Mouse (Mus musculus): ENCODE measurements at regions not wholly inside any gene's neighbourhood (a gene's known extent, or its start where the extent isn't known, plus 50 kb on each side); places are given as distances from the start of the nearest gene placed in this dataset.

- H3K4me3 ChIP-seq (ENCODE audit: insufficient read depth, low read depth, low read length), result no peak overlapping the region
- H3K36me3 ChIP-seq (ENCODE audit: control insufficient read depth, insufficient read depth, low read length), result no peaks in the 10 kb centered on the region
- H3K4me1 ChIP-seq (ENCODE audit: control insufficient read depth, insufficient read depth, low read length), result 0 out of 2 replicates have a peak, but pooled peaks cover 2% of the 10 kb centered on the region
- H3K79me2 ChIP-seq (ENCODE audit: control insufficient read depth, insufficient read depth, low read length), result no peaks in the 10 kb centered on the region
- H3K9ac ChIP-seq (ENCODE audit: low read depth, low read length), result no peak overlapping the region
- no peak overlapping the region for H3K27ac ChIP-seq (replicated peaks; ENCODE audit: insufficient read depth, low read depth, low read length)
- TF ChIP-seq POLR2A (IDR thresholded peaks at IDR 0.05; ENCODE audit: extremely low read depth, insufficient read depth, low read length), result no peak
- TF ChIP-seq CTCF (IDR thresholded peaks at IDR 0.05; ENCODE audit: low read depth, low read length), result no peak
- DNase-seq (ENCODE audit: extremely low read depth, low read depth, low spot score), result no peak
- H3K27me3 ChIP-seq (ENCODE audit: control insufficient read depth, insufficient read depth, low read length), result no peaks in the 10 kb centered on the region
- WGBS, result 95% methylated on average over 8 of the region's 8 CpGs
Measured at GRCm38 (mm10) chr8:34678879-34679278, 567.3 kb upstream of the Gm10131 start.

DNA sequence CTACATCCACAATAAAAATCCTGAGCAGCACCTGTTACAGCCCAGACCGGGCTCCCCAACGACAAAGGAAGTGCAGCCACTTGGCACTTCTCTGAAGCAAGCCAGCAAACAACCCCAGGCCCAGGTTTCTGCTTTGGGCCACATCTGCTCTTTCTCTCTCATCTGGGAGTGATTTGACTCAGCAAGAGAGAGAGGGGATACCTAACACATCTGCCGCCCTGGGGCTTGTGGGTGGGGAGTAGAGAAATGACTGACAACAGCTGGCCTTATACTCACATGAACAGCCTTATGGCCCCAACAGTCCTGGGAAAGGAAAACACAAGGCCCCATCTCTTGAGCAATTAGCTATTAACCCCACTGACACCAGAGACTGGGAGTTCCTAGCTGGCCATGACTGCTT lies 560.2 kb upstream of the Gm10131 start:
- no peak overlapping the region for H3K9ac ChIP-seq (ENCODE audit: low read depth, low read length)
- 58% methylated on average over 3 of the region's 3 CpGs for WGBS

DNA sequence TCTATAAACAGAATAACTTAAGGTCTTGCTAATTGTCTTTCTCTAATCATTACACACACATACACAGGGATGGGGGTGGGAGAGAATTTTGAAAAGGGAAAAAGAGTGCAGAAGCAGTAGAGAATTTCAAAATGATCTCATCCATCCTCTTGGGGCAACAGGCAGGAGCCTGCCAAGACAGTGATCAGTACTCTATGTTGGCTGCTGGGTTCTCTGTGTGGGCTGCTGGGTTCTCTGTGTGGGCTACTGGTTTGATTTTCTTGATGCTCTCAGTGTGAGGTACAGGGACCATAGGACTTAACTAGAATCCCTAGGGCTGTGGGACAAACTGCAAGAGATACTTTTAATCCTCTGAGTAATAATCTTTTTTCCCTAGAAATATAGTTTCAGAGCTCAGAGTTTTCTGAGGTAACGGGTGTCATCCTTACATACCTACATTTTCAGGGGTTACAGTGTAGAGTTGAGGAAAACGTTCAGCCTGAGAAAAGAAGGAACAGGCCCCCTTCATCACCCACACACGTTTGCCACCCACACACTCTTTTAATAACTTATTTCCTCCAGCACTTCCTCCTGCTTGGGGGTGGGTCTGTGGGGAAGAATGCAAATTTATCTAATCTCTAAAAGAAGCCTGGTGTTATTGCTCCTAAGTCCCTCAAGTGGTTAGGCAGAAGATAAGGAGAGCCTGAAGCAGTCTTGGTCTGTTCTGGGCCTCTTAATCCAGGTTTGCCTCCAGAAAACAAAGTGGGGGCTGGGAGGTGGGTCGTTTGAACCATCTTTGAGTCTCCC lies 559.6 kb upstream of the Gm10131 start:
- H3K27ac ChIP-seq (replicated peaks; ENCODE audit: insufficient read depth, low read depth, low read length), result no peak overlapping the region

More for the DNA sequence above, 560.2 kb upstream of the Gm10131 start:
- no peaks in the 10 kb centered on the region for H3K27me3 ChIP-seq (ENCODE audit: control insufficient read depth, insufficient read depth, low read length)
- H3K79me2 ChIP-seq (ENCODE audit: control insufficient read depth, insufficient read depth, low read length), result no peaks in the 10 kb centered on the region
- DNase-seq (ENCODE audit: extremely low read depth, low read depth, low spot score), result no peak
- no peak overlapping the region for H3K4me3 ChIP-seq (ENCODE audit: insufficient read depth, low read depth, low read length)
- no peaks in the 10 kb centered on the region for H3K36me3 ChIP-seq (ENCODE audit: control insufficient read depth, insufficient read depth, low read length)
- no peak for TF ChIP-seq POLR2A (IDR thresholded peaks at IDR 0.05; ENCODE audit: extremely low read depth, insufficient read depth, low read length)
- TF ChIP-seq CTCF (IDR thresholded peaks at IDR 0.05; ENCODE audit: low read depth, low read length), result no peak
- no peaks in the 10 kb centered on the region for H3K4me1 ChIP-seq (ENCODE audit: control insufficient read depth, insufficient read depth, low read length)
- no peak overlapping the region for H3K27ac ChIP-seq (replicated peaks; ENCODE audit: insufficient read depth, low read depth, low read length)

GRCm38 (mm10) chr8:34669146-34669545 lies 557.6 kb upstream of the Gm10131 start:
- no peaks in the 10 kb centered on the region for H3K27me3 ChIP-seq (ENCODE audit: control insufficient read depth, insufficient read depth, low read length)
- 92% methylated on average over 3 of the region's 3 CpGs for WGBS
- H3K36me3 ChIP-seq (ENCODE audit: control insufficient read depth, insufficient read depth, low read length), result no peaks in the 10 kb centered on the region
- no peak overlapping the region for H3K9ac ChIP-seq (ENCODE audit: low read depth, low read length)
- no peaks in the 10 kb centered on the region for H3K79me2 ChIP-seq (ENCODE audit: control insufficient read depth, insufficient read depth, low read length)
- H3K27ac ChIP-seq (replicated peaks; ENCODE audit: insufficient read depth, low read depth, low read length), result no peak overlapping the region
- no peak for TF ChIP-seq POLR2A (IDR thresholded peaks at IDR 0.05; ENCODE audit: extremely low read depth, insufficient read depth, low read length)
- no peak for TF ChIP-seq CTCF (IDR thresholded peaks at IDR 0.05; ENCODE audit: low read depth, low read length)
- no peak for DNase-seq (ENCODE audit: extremely low read depth, low read depth, low spot score)
- H3K4me3 ChIP-seq (ENCODE audit: insufficient read depth, low read depth, low read length), result no peak overlapping the region
- H3K4me1 ChIP-seq (ENCODE audit: control insufficient read depth, insufficient read depth, low read length), result no peaks in the 10 kb centered on the region

More for the DNA sequence above, 559.6 kb upstream of the Gm10131 start:
- Histone ChIP-seq H3K4me3 (ENCODE audit: insufficient read depth, low read depth, low read length) (no peak overlapping the region), H3K9ac (ENCODE audit: low read depth, low read length) (no peak overlapping the region), H3K27me3 (ENCODE audit: control insufficient read depth, insufficient read depth, low read length) (no peaks in the 10 kb centered on the region), H3K36me3 (ENCODE audit: control insufficient read depth, insufficient read depth, low read length) (no peaks in the 10 kb centered on the region), H3K79me2 (ENCODE audit: control insufficient read depth, insufficient read depth, low read length) (no peaks in the 10 kb centered on the region), H3K4me1 (ENCODE audit: control insufficient read depth, insufficient read depth, low read length) (no peaks in the 10 kb centered on the region)
- no peak for DNase-seq (ENCODE audit: extremely low read depth, low read depth, low spot score)
- WGBS, result 45% methylated on average over 4 of the region's 4 CpGs
- no peak for TF ChIP-seq CTCF (IDR thresholded peaks at IDR 0.05; ENCODE audit: low read depth, low read length)
- no peak for TF ChIP-seq POLR2A (IDR thresholded peaks at IDR 0.05; ENCODE audit: extremely low read depth, insufficient read depth, low read length)

GRCm38 (mm10) chr8:34664429-34664828 lies 552.9 kb upstream of the Gm10131 start:
- WGBS, result 90% methylated on average over 4 of the region's 4 CpGs
- Histone ChIP-seq H3K79me2 (ENCODE audit: control insufficient read depth, insufficient read depth, low read length) (no peaks in the 10 kb centered on the region), H3K9ac (ENCODE audit: low read depth, low read length) (no peak overlapping the region), H3K27ac (replicated peaks; ENCODE audit: insufficient read depth, low read depth, low read length) (no peak overlapping the region), H3K4me1 (ENCODE audit: control insufficient read depth, insufficient read depth, low read length) (no peaks in the 10 kb centered on the region), H3K27me3 (ENCODE audit: control insufficient read depth, insufficient read depth, low read length) (no peaks in the 10 kb centered on the region), H3K36me3 (ENCODE audit: control insufficient read depth, insufficient read depth, low read length) (no peaks in the 10 kb centered on the region), H3K4me3 (ENCODE audit: insufficient read depth, low read depth, low read length) (no peak overlapping the region)
- TF ChIP-seq CTCF (IDR thresholded peaks at IDR 0.05; ENCODE audit: low read depth, low read length), result no peak
- no peak for TF ChIP-seq POLR2A (IDR thresholded peaks at IDR 0.05; ENCODE audit: extremely low read depth, insufficient read depth, low read length)
- no peak for DNase-seq (ENCODE audit: extremely low read depth, low read depth, low spot score)

GRCm38 (mm10) chr8:34662532-34662931 lies 551.0 kb upstream of the Gm10131 start:
- H3K4me1 ChIP-seq (ENCODE audit: control insufficient read depth, insufficient read depth, low read length), result no peaks in the 10 kb centered on the region
- DNase-seq (ENCODE audit: extremely low read depth, low read depth, low spot score), result no peak
- no peak overlapping the region for H3K27ac ChIP-seq (replicated peaks; ENCODE audit: insufficient read depth, low read depth, low read length)
- H3K36me3 ChIP-seq (ENCODE audit: control insufficient read depth, insufficient read depth, low read length), result no peaks in the 10 kb centered on the region
- no peak overlapping the region for H3K9ac ChIP-seq (ENCODE audit: low read depth, low read length)
- H3K79me2 ChIP-seq (ENCODE audit: control insufficient read depth, insufficient read depth, low read length), result no peaks in the 10 kb centered on the region
- 93% methylated on average over 6 of the region's 6 CpGs for WGBS
- H3K27me3 ChIP-seq (ENCODE audit: control insufficient read depth, insufficient read depth, low read length), result no peaks in the 10 kb centered on the region
- TF ChIP-seq CTCF (IDR thresholded peaks at IDR 0.05; ENCODE audit: low read depth, low read length), result no peak
- TF ChIP-seq POLR2A (IDR thresholded peaks at IDR 0.05; ENCODE audit: extremely low read depth, insufficient read depth, low read length), result no peak
- H3K4me3 ChIP-seq (ENCODE audit: insufficient read depth, low read depth, low read length), result no peak overlapping the region
